Mouse (Mus musculus): ENCODE measurements around the gene Uqcc2. TPM values are rescaled to one million over a fixed set of nuclear protein-coding genes. Genes with fewer than 3 reads are reported as not detected.

Uqcc2 gene
- polyA plus RNA-seq, 1 experiment from 2014 or later = 283 TPM

DNA sequence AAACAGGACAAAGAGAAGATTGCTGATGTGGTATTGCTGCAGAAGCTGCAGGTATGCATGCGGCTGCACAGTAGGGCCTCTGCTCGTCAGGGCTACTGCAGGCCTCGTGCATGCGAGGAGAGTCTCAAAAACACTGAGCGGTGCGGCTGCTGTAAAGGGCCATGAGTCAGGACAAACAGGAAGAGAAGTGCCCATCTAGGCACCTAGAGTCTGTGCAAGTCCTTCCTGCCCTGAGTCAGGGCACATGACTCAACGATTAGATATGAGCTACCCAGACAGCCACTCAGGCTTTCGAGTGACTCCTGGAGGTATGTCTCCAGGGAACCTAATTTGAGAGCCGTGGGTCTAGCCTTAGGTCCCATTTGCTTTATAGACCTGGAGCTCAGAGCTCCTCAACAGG, 50.1 kb downstream of the Uqcc2 start:
- no peak overlapping the region for H3K9ac ChIP-seq (ENCODE audit: low read length)
- no peak overlapping the region for H3K4me2 ChIP-seq (ENCODE audit: low read depth, low read length)
- no peak overlapping the region for H3K27ac ChIP-seq (ENCODE audit: low read length)
- 44% methylated on average over 9 of the region's 9 CpGs for WGBS
- ATAC-seq (replicated peaks; ENCODE audit: extremely low read depth, insufficient read depth, low FRiP score) = no peak
- no peak overlapping the region for H3K4me3 ChIP-seq (ENCODE audit: low read length)
- H3K9me3 ChIP-seq (replicated peaks; ENCODE audit: control insufficient read depth, low read length) = no peaks in the 10 kb centered on the region
- H3K27me3 ChIP-seq (ENCODE audit: control insufficient read depth, insufficient read depth, low read length) = no peaks in the 10 kb centered on the region
- H3K4me1 ChIP-seq (ENCODE audit: control insufficient read depth, insufficient read depth, low read length) = 0 out of 2 replicates have a peak, but pooled peaks cover 5% of the 10 kb centered on the region
- H3K36me3 ChIP-seq (ENCODE audit: control insufficient read depth, insufficient read depth) = no peaks in the 10 kb centered on the region

DNA sequence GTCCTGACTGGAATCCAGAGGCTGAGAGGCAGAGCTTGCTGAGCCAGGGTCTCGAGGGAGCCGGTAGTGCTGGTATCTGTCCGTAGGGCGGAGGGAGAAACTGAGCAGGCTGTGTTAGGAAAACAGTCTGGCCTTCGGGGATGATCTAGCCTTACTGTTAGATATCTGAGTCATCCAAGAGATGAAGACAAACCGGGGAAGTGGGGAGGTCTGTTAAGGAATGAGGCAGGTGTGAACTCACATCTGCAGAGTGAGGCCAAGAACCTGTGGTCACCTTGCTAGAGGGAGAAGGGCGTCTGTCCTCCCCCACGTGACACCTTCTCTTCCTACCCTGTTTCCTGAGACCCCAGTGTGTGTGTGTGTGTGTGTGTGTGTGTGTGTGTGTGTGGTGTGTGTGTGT, 50.9 kb downstream of the Uqcc2 start:
- no peak overlapping the region for H3K27ac ChIP-seq (ENCODE audit: low read length)
- peaks cover 2% of the 10 kb centered on the region; the same call in 1 of the 2 replicates for H3K9me3 ChIP-seq (replicated peaks; ENCODE audit: control insufficient read depth, low read length)
- no peak overlapping the region for H3K9ac ChIP-seq (ENCODE audit: low read length)
- no peaks in the 10 kb centered on the region for H3K27me3 ChIP-seq (ENCODE audit: control insufficient read depth, insufficient read depth, low read length)
- H3K4me1 ChIP-seq (ENCODE audit: control insufficient read depth, insufficient read depth, low read length) = 0 out of 2 replicates have a peak, but pooled peaks cover 5% of the 10 kb centered on the region
- no peak for ATAC-seq (replicated peaks; ENCODE audit: extremely low read depth, insufficient read depth, low FRiP score)
- H3K36me3 ChIP-seq (ENCODE audit: control insufficient read depth, insufficient read depth) = no peaks in the 10 kb centered on the region
- H3K4me3 ChIP-seq (ENCODE audit: low read length) = no peak overlapping the region
- no peak overlapping the region for H3K4me2 ChIP-seq (ENCODE audit: low read depth, low read length)
- 38% methylated on average over 8 of the region's 8 CpGs for WGBS

DNA sequence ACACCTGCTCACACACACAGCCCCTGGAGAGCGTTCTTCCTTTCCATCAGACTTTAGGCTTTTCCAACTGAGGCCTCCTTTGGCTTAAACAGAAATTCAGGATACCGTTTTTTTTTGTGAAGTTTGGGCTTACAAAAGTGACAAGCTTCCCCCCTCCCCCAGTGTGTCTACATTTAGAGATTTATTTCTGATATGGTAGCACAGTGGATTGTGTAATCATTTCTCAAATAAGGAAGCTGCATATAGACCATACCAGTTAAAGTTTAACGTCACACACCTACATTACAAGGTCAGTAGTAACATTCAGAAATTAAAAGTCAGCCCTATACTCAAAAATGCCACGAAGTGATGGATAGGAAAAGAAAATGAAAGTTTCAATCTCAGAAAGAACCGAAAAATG, 51.8 kb downstream of the Uqcc2 start:
- Histone ChIP-seq H3K27me3 (ENCODE audit: control insufficient read depth, insufficient read depth, low read length) (no peaks in the 10 kb centered on the region), H3K9ac (ENCODE audit: low read length) (no peak overlapping the region), H3K4me3 (ENCODE audit: low read length) (no peak overlapping the region), H3K9me3 (replicated peaks; ENCODE audit: control insufficient read depth, low read length) (peaks cover 5% of the 10 kb centered on the region; the same call in 1 of the 2 replicates), H3K36me3 (ENCODE audit: control insufficient read depth, insufficient read depth) (no peaks in the 10 kb centered on the region), H3K4me1 (ENCODE audit: control insufficient read depth, insufficient read depth, low read length) (0 out of 2 replicates have a peak, but pooled peaks cover 5% of the 10 kb centered on the region), H3K27ac (ENCODE audit: low read length) (no peak overlapping the region), H3K4me2 (ENCODE audit: low read depth, low read length) (no peak overlapping the region)
- 82% methylated on average over 5 of the region's 5 CpGs for WGBS
- ATAC-seq (replicated peaks; ENCODE audit: extremely low read depth, insufficient read depth, low FRiP score) = no peak

DNA sequence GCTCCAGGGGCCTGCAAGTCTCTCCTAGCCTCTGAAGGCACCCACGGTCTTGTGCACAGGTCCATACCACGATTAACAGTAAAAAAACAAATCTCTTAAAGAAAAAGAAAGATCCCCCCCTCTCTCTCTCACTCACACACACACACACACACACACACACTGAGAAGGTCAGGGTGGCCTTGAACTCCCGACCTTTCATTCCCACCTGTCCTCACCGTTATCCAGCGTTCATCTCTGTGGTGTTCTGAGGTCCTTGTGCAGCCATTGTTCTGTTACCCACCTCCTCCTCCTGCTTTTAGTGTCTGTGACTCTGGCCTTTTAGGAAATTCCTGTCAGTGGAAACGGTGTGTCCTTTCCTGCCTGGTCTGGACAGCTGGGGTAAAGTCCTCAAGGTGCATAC, 55.2 kb downstream of the Uqcc2 start:
- no peak overlapping the region for H3K4me2 ChIP-seq (ENCODE audit: low read depth, low read length)
- no peak overlapping the region for H3K4me3 ChIP-seq (ENCODE audit: low read length)
- no peaks in the 10 kb centered on the region for H3K27me3 ChIP-seq (ENCODE audit: control insufficient read depth, insufficient read depth, low read length)
- peaks cover 5% of the 10 kb centered on the region; the same call in 1 of the 2 replicates for H3K9me3 ChIP-seq (replicated peaks; ENCODE audit: control insufficient read depth, low read length)
- no peak for ATAC-seq (replicated peaks; ENCODE audit: extremely low read depth, insufficient read depth, low FRiP score)
- 65% methylated on average over 6 of the region's 6 CpGs for WGBS
- no peak overlapping the region for H3K9ac ChIP-seq (ENCODE audit: low read length)
- no peak overlapping the region for H3K27ac ChIP-seq (ENCODE audit: low read length)
- H3K36me3 ChIP-seq (ENCODE audit: control insufficient read depth, insufficient read depth) = no peaks in the 10 kb centered on the region
- H3K4me1 ChIP-seq (ENCODE audit: control insufficient read depth, insufficient read depth, low read length) = peaks cover 8% of the 10 kb centered on the region; the same call in 1 of the 2 replicates

DNA sequence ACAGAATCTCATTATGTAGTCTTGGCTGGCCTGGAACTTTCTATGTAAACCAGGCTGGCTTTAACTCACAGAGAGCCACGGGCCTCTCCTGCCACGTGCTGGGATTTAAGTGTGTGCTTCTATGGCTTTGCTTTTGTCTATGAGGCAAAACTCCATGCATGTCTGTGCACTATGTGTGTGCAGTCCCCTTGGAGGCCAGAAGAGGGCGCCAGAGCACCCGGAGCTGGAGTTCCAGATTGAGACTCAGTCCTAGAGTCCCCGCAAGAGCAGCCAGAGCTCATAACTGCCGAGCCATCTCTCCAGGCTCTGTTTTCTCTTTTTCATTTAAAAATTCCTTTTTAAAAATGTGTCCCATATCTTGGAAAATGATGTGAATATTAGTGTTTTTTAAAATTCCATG, 55.8 kb downstream of the Uqcc2 start:
- Histone ChIP-seq H3K4me1 (ENCODE audit: control insufficient read depth, insufficient read depth, low read length) (peaks cover 6% of the 10 kb centered on the region; the same call in 1 of the 2 replicates), H3K4me2 (ENCODE audit: low read depth, low read length) (no peak overlapping the region), H3K4me3 (ENCODE audit: low read length) (no peak overlapping the region), H3K27me3 (ENCODE audit: control insufficient read depth, insufficient read depth, low read length) (no peaks in the 10 kb centered on the region), H3K9ac (ENCODE audit: low read length) (no peak overlapping the region), H3K36me3 (ENCODE audit: control insufficient read depth, insufficient read depth) (no peaks in the 10 kb centered on the region), H3K9me3 (replicated peaks; ENCODE audit: control insufficient read depth, low read length) (peaks cover 5% of the 10 kb centered on the region; the same call in 1 of the 2 replicates), H3K27ac (ENCODE audit: low read length) (no peak overlapping the region)
- 76% methylated on average over 6 of the region's 6 CpGs for WGBS
- no peak for ATAC-seq (replicated peaks; ENCODE audit: extremely low read depth, insufficient read depth, low FRiP score)

DNA sequence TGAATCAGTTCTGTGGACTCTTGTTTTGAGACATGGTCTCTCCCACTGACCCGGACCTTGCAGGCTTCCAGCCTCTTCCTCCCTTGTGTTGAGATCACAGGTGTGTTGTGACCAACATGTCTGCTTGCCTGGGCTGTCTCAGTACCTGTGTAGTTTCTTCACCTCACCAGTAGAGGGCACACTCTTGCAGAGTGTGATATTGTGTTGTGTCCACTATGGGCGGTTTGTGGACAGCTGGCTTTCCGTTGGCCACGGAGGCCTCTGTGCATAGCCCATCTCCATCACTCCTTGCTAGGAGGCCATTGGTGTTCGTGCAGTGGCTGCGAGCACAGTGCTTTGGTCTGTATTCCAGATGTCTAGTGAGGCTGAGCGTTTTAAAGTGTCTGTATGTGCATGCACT, 56.6 kb downstream of the Uqcc2 start:
- ATAC-seq (replicated peaks; ENCODE audit: extremely low read depth, insufficient read depth, low FRiP score) = no peak
- H3K27me3 ChIP-seq (ENCODE audit: control insufficient read depth, insufficient read depth, low read length) = no peaks in the 10 kb centered on the region
- H3K4me3 ChIP-seq (ENCODE audit: low read length) = no peak overlapping the region
- H3K36me3 ChIP-seq (ENCODE audit: control insufficient read depth, insufficient read depth) = no peaks in the 10 kb centered on the region
- no peak overlapping the region for H3K4me2 ChIP-seq (ENCODE audit: low read depth, low read length)
- WGBS = 88% methylated on average over 7 of the region's 7 CpGs
- peaks cover 6% of the 10 kb centered on the region; the same call in 1 of the 2 replicates for H3K4me1 ChIP-seq (ENCODE audit: control insufficient read depth, insufficient read depth, low read length)
- no peak overlapping the region for H3K27ac ChIP-seq (ENCODE audit: low read length)
- H3K9me3 ChIP-seq (replicated peaks; ENCODE audit: control insufficient read depth, low read length) = peaks cover 5% of the 10 kb centered on the region; the same call in 1 of the 2 replicates
- no peak overlapping the region for H3K9ac ChIP-seq (ENCODE audit: low read length)

DNA sequence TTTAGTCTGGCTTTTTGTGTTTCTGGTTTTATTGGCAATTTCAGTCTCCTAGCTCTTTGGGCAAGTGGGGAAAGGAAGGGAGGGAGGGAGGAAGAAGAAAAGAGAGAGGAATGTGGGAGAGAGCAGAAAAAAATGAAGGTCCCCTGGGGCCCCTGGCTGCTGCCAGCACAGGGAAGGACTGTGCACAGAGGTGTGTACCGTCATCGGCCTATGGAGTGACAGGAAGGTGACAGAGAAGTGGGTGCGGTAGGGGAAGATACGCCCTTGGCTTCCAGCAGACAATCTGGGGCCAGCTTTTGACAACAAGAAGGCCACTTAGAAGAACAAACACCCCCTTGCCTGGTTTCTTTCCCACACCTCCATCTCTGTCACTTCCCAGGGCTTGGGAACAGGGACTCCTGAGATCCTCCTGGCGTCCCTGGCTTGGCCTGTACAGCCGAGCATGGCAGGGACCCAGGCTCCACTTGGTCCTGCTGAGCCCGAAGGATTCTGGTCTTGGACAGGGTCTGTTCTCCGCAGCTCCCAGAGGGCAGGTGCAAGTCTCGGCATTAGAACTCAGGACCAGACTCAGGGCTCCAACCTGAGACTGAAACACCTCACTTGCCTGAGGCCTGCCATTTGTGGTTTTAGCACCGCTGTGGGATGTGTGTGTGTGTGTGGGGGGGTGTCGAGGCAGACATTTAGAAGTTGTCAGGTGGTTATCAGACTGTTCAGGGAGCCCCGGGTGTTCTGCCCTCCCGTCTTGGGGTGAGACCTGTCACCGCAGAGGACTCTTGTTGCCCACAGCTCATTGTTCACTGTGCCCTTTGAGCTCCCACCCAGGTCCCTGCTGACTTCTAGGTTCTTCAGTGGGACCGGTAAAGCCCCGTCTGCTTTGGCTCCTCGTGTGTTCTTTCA, 58.6 kb downstream of the Uqcc2 start:
- WGBS = 61% methylated on average over 17 of the region's 17 CpGs
- Histone ChIP-seq H3K27me3 (ENCODE audit: control insufficient read depth, insufficient read depth, low read length) (no peaks in the 10 kb centered on the region), H3K4me2 (ENCODE audit: low read depth, low read length) (no peak overlapping the region), H3K27ac (ENCODE audit: low read length) (no peak overlapping the region), H3K9me3 (replicated peaks; ENCODE audit: control insufficient read depth, low read length) (peaks cover 5% of the 10 kb centered on the region; the same call in 1 of the 2 replicates), H3K4me3 (ENCODE audit: low read length) (no peak overlapping the region), H3K9ac (ENCODE audit: low read length) (no peak overlapping the region), H3K36me3 (ENCODE audit: control insufficient read depth, insufficient read depth) (no peaks in the 10 kb centered on the region), H3K4me1 (ENCODE audit: control insufficient read depth, insufficient read depth, low read length) (peaks cover 4% of the 10 kb centered on the region; the same call in 1 of the 2 replicates)
- no peak for ATAC-seq (replicated peaks; ENCODE audit: extremely low read depth, insufficient read depth, low FRiP score)

DNA sequence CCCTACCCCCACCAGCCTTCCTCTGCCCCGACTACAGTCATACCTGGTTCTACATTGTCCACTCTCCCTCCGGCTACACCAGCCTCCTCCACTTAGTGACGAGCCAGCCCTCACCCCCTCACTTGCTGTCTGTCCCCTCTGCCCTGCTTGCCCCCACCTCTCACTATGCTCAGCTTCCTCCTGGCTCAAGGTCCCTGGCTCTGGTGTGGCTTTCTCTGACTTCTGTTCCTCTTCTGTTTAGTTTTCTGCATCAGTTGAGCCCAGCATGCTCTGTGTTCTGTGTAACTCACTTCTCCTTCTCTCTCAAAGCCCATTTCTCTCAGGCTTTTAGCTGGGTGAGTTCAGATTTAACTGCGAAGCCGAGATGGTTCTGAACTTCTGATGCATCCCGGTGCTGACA, 59.5 kb downstream of the Uqcc2 start:
- no peak overlapping the region for H3K27ac ChIP-seq (ENCODE audit: low read length)
- no peaks in the 10 kb centered on the region for H3K27me3 ChIP-seq (ENCODE audit: control insufficient read depth, insufficient read depth, low read length)
- WGBS = 44% methylated on average over 6 of the region's 6 CpGs
- H3K4me1 ChIP-seq (ENCODE audit: control insufficient read depth, insufficient read depth, low read length) = peaks cover 6% of the 10 kb centered on the region; the same call in 1 of the 2 replicates
- H3K4me3 ChIP-seq (ENCODE audit: low read length) = no peak overlapping the region
- H3K4me2 ChIP-seq (ENCODE audit: low read depth, low read length) = no peak overlapping the region
- no peak overlapping the region for H3K9ac ChIP-seq (ENCODE audit: low read length)
- no peaks in the 10 kb centered on the region for H3K36me3 ChIP-seq (ENCODE audit: control insufficient read depth, insufficient read depth)
- H3K9me3 ChIP-seq (replicated peaks; ENCODE audit: control insufficient read depth, low read length) = peaks cover 5% of the 10 kb centered on the region; the same call in 1 of the 2 replicates
- no peak for ATAC-seq (replicated peaks; ENCODE audit: extremely low read depth, insufficient read depth, low FRiP score)

DNA sequence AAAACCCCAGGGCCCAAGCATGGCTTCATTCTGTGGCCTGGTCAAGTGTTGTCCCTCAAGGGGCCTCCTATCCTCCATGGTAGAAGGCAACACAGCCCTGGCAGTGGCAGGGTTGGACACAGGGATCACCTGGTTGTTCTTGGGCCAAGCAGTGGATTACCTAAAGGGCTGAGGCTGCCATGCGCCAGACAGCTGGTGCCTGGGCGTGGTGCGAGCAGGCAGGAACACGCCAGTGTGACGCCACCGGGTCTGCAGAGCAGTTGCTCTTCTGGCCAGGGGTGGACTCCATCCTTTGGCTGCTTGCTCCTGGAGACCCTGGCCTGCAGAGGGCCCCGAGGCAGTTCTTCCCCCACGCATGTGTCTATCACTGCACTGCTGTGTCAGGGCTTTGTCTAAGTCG, 59.9 kb downstream of the Uqcc2 start:
- H3K36me3 ChIP-seq (ENCODE audit: control insufficient read depth, insufficient read depth) = no peaks in the 10 kb centered on the region
- no peak overlapping the region for H3K4me2 ChIP-seq (ENCODE audit: low read depth, low read length)
- H3K9ac ChIP-seq (ENCODE audit: low read length) = no peak overlapping the region
- H3K27ac ChIP-seq (ENCODE audit: low read length) = no peak overlapping the region
- H3K4me1 ChIP-seq (ENCODE audit: control insufficient read depth, insufficient read depth, low read length) = peaks cover 6% of the 10 kb centered on the region; the same call in 1 of the 2 replicates
- H3K9me3 ChIP-seq (replicated peaks; ENCODE audit: control insufficient read depth, low read length) = peaks cover 5% of the 10 kb centered on the region; the same call in 1 of the 2 replicates
- H3K4me3 ChIP-seq (ENCODE audit: low read length) = no peak overlapping the region
- WGBS = 61% methylated on average over 9 of the region's 9 CpGs
- no peak for ATAC-seq (replicated peaks; ENCODE audit: extremely low read depth, insufficient read depth, low FRiP score)
- no peaks in the 10 kb centered on the region for H3K27me3 ChIP-seq (ENCODE audit: control insufficient read depth, insufficient read depth, low read length)

Measured in heart, embryonic 16.5 days (tissue).